Mouse (Mus musculus) lung, postnatal 0 days (tissue): ENCODE measurements around the gene Irx5.

ENCODE experiments used
- CTCF ChIP-seq: IDR thresholded peaks from 2 replicates; pipeline ENCODE4 v1.5.1; 2016; ENCODE audit warnings: antibody characterized with exemption, mild to moderate bottlenecking
- EP300 ChIP-seq: IDR thresholded peaks from 2 replicates; pipeline ENCODE4 v1.6.1; 2016; ENCODE audit warnings: antibody characterized with exemption, mild to moderate bottlenecking, control low read depth

DNA sequence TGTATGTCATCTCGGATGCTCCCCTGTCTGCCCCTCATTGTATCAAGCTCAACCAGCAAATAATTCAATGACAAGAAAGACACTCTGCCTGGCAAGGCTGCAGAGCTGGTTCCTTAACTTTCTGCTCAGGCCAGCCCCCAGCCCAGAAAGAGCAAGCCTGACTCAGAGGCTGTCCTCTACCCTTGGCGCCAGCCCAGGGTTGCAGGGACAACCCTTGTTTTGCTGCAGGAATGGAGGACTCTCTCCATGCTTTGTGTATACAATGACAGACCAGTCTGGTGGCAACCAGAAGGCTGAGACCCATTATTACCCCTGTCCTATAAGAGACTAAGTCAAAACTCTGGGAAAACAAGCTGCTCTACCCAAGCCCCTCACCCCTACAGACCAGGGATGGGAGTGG lies 46.8 kb downstream of the Irx5 start:
- TF ChIP-seq CTCF (no peak), EP300 (no peak)
